Mouse (Mus musculus) liver, embryonic 14.5 days (tissue): Measurements from ENCODE around the gene Rassf4. TPM values are rescaled to one million over a fixed set of nuclear protein-coding genes. Genes with fewer than 3 reads are reported as not detected.

ENCODE experiments used
- ATAC-seq: fragments of 200-750 bp; cut with Nextera tagmentation; 2 replicates; pipeline ENCODE4 v1.8.0; 2017; ENCODE audit warnings: moderate number of reproducible peaks, mild to moderate bottlenecking, moderate library complexity; ENCODE audit not compliant: insufficient read depth
- DNase-seq, 3 experiments: peaks; one replicate each; pipeline ENCODE4 v3.0.0-alpha.2; 2012 to 2013; ENCODE audit warnings: low read depth in 3 of 3, low spot score in 3 of 3
- H3K27ac ChIP-seq: fragments of 300-500 bp; sonication (generic); 2 replicates; pipeline ENCODE4 v1.5.1; 2014; ENCODE audit warnings: moderate library complexity, mild to moderate bottlenecking, control low read depth, inconsistent platforms
- H3K27me3 ChIP-seq: fragments of 300-500 bp; sonication (generic); 2 replicates; pipeline ENCODE4 v1.6.1; 2014; ENCODE audit warnings: mild to moderate bottlenecking, low read length, moderate library complexity; ENCODE audit not compliant: control insufficient read depth, insufficient read depth
- H3K36me3 ChIP-seq: fragments of 300-500 bp; sonication (generic); replicated peaks from 2 replicates; pipeline ENCODE4 v1.6.1; 2014; ENCODE audit warnings: low read depth; ENCODE audit not compliant: control insufficient read depth, insufficient read depth
- H3K4me1 ChIP-seq, 2 experiments: fragments of 200-500 bp in 1 of 2; fragments of 300-500 bp in 1 of 2; sonication (generic) in 1 of 2; replicated peaks; 2 replicates each; pipeline ENCODE4 v1.6.1; 2012 to 2014; ENCODE audit warnings: antibody characterized with exemption in 1 of 2, inconsistent platforms in 1 of 2, low read length in 1 of 2; ENCODE audit not compliant: control insufficient read depth in 2 of 2, insufficient read depth in 2 of 2
- H3K4me2 ChIP-seq: fragments of 300-500 bp; sonication (generic); 2 replicates; pipeline ENCODE4 v1.6.1; 2014; ENCODE audit warnings: low read depth, mild to moderate bottlenecking, control low read depth, moderate library complexity
- H3K4me3 ChIP-seq, 2 experiments: fragments of 200-500 bp in 1 of 2; fragments of 300-500 bp in 1 of 2; sonication (generic) in 1 of 2; 2 replicates each; pipeline ENCODE4 v1.5.1; 2012 to 2014; ENCODE audit warnings: low read depth in 2 of 2, low read length in 2 of 2, mild to moderate bottlenecking in 2 of 2, control low read depth in 1 of 2, inconsistent platforms in 1 of 2, moderate library complexity in 1 of 2; ENCODE audit not compliant: insufficient read depth in 1 of 2
- H3K9ac ChIP-seq: fragments of 300-500 bp; sonication (generic); replicated peaks from 2 replicates; pipeline ENCODE4 v1.6.1; 2014; ENCODE audit warnings: mild to moderate bottlenecking, control low read depth, moderate library complexity
- H3K9me3 ChIP-seq: fragments of 300-500 bp; sonication (generic); 2 replicates; pipeline ENCODE4 v1.6.1; 2016; ENCODE audit warnings: low read length, mixed read lengths; ENCODE audit not compliant: control insufficient read depth
- CTCF ChIP-seq: IDR thresholded peaks from 2 replicates; pipeline ENCODE4 v1.5.1; 2016; ENCODE audit warnings: antibody characterized with exemption, low read depth, control low read depth
- EP300 ChIP-seq: IDR thresholded peaks from 2 replicates; pipeline ENCODE4 v1.6.1; 2016; ENCODE audit warnings: antibody characterized with exemption, low read depth
- WGBS: fragments of 180-500 bp; shearing (Covaris S2); extraction: QIAGEN DNeasy Blood & Tissue Kit; methylation state at CpG from one replicate; pipeline ENCODE4 v1.1.7; 2014; ENCODE audit not compliant: insufficient replicate concordance; 5-methylcytosine and 5-hydroxymethylcytosine counted together
- polyA plus RNA-seq, 2 experiments: library from polyadenylated mRNA; depleted of rRNA in 1 of 2; stranded (reverse) in 1 of 2; unstranded in 1 of 2; fragments of >200 nt; fragmentation: Nextera tagmentation in 1 of 2; extraction: Ambion mirVana in 1 of 2; gene quantifications; 2 replicates each; pipeline versions ENCODE4 v1.2.1 to v1.2.3; 2012 to 2014

Rassf4 gene
- polyA plus RNA-seq, 2 experiments = 1.9 to 6.7 TPM

GRCm38 (mm10) chr6:116672349-116672748 is 1.4 kb downstream of the Rassf4 start:
- DNase-seq = no peak
- no peak overlapping the region for H3K9ac ChIP-seq
- WGBS = 67% methylated on average over 5 of the region's 5 CpGs
- H3K9me3 ChIP-seq = no peaks in the 10 kb centered on the region
- H3K27ac ChIP-seq = no peak overlapping the region
- ATAC-seq = no peak
- no peak overlapping the region for H3K4me3 ChIP-seq
- TF ChIP-seq EP300 (no peak), CTCF (no peak)
- peaks cover 0 to 18% of the 10 kb centered on the region in 2 experiments; a peak in 2 of 4 replicates for H3K4me1 ChIP-seq
- H3K36me3 ChIP-seq = no peaks in the 10 kb centered on the region
- H3K4me2 ChIP-seq = no peak overlapping the region
- H3K27me3 ChIP-seq = no peaks in the 10 kb centered on the region

GRCm38 (mm10) chr6:116671768-116672167 is 2.0 kb downstream of the Rassf4 start:
- Histone ChIP-seq H3K36me3 (no peaks in the 10 kb centered on the region), H3K4me1 (peaks cover 0 to 16% of the 10 kb centered on the region in 2 experiments; a peak in 2 of 4 replicates), H3K9me3 (no peaks in the 10 kb centered on the region), H3K27me3 (no peaks in the 10 kb centered on the region), H3K27ac (no peak overlapping the region), H3K9ac (no peak overlapping the region), H3K4me2 (no peak overlapping the region), H3K4me3 (no peak overlapping the region)
- 75% methylated on average over 4 of the region's 4 CpGs for WGBS
- TF ChIP-seq CTCF (no peak), EP300 (no peak)
- no peak for DNase-seq
- ATAC-seq = no peak

- no peak overlapping the region for H3K9ac ChIP-seq
- 60% methylated on average over 5 of the region's 5 CpGs for WGBS
- no peak overlapping the region for H3K27ac ChIP-seq
- H3K4me1 ChIP-seq = peaks cover 0 to 11% of the 10 kb centered on the region in 2 experiments; a peak in 2 of 4 replicates
- H3K27me3 ChIP-seq = no peaks in the 10 kb centered on the region
- no peaks in the 10 kb centered on the region for H3K9me3 ChIP-seq
- no peaks in the 10 kb centered on the region for H3K36me3 ChIP-seq
- DNase-seq = no peak
- TF ChIP-seq CTCF (no peak), EP300 (no peak)
- H3K4me2 ChIP-seq = no peak overlapping the region
- H3K4me3 ChIP-seq = no peak overlapping the region
- ATAC-seq = no peak
These were observed 2.7 kb downstream of the Rassf4 start for GRCm38 (mm10) chr6:116671031-116671430.

GRCm38 (mm10) chr6:116670144-116670543 is 3.6 kb downstream of the Rassf4 start:
- WGBS = 58% methylated on average over 6 of the region's 6 CpGs
- TF ChIP-seq CTCF (no peak), EP300 (no peak)

GRCm38 (mm10) chr6:116668682-116669470 is 4.9 kb downstream of the Rassf4 start:
- Histone ChIP-seq H3K4me1 (0 out of 4 replicates have a peak, but pooled peaks cover 0 to 2% of the 10 kb centered on the region in 2 experiments), H3K27ac (no peak overlapping the region), H3K27me3 (no peaks in the 10 kb centered on the region), H3K4me3 (no peak overlapping the region), H3K4me2 (no peak overlapping the region), H3K9me3 (no peaks in the 10 kb centered on the region), H3K36me3 (no peaks in the 10 kb centered on the region), H3K9ac (no peak overlapping the region)
- no peak for DNase-seq
- ATAC-seq = no peak
- 31% methylated on average over 11 of the region's 11 CpGs for WGBS
- no peak for TF ChIP-seq EP300
- no peak for TF ChIP-seq CTCF

More at GRCm38 (mm10) chr6:116670144-116670543, 3.6 kb downstream of the Rassf4 start:
- Histone ChIP-seq H3K36me3 (no peaks in the 10 kb centered on the region), H3K9me3 (no peaks in the 10 kb centered on the region), H3K9ac (no peak overlapping the region), H3K4me1 (peaks cover 0 to 10% of the 10 kb centered on the region in 2 experiments; a peak in 2 of 4 replicates), H3K4me2 (no peak overlapping the region), H3K27ac (no peak overlapping the region), H3K4me3 (no peak overlapping the region), H3K27me3 (no peaks in the 10 kb centered on the region)
- ATAC-seq (no peak), DNase-seq (no peak)
